Mouse (Mus musculus) yolk sac, embryonic 10.5 days (tissue): ENCODE data around the gene Inf2.

Source experiments
- DNase-seq: peaks from one replicate; pipeline ENCODE4 v3.0.0-alpha.2; 2017; ENCODE audit warnings: low spot score

Gene Inf2

GRCm38 (mm10) chr12:112588426-112589256, at the start of gene Inf2:
Inf2 (plus strand) TSS chr12:112588784.
- peak; percentile 91 for DNase-seq

DNA sequence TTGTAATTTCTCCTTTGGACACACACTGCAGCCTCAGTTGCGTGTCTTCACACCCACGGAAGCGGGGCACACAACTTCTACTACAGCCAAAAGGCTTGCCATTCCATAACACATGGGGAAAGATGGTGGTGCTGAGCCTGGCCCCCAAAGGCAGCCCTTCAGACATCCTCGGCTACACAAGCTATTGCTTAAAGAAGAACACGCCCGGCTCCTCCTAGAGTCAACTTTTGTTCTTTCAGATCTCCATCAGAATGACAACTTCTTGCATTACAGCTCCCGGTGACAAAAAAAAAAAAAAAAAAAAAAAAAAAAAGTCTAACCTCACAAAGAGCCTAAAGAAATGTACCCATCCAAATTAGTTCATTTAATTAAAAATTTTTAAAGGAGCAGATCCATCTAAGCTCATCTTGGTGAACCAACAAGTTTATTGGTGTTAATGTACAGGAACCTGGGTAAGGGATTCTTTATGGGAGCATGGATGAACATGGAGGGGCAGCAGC, 49.1 kb upstream of the Inf2 start:
- no peak for DNase-seq

DNA sequence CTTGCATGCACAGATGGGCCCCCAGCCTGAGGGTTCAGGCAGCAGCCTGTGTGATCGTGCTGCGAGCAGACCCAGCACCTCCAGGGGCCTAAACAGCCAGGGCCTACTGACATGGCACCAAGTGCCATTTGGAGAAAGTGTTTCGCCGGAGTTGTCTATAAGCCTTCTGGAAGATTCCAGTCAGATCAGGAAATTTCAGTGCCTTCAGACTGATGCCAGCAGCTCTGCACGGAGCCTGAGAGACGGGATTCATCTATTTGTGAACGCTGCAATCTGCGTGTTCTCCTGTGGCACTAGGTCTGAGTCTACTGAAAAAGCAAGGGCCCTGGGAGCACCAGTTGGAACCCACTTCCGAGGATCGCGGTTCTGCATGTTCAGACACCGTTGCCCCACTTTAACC, 48.3 kb upstream of the Inf2 start:
- no peak for DNase-seq

GRCm38 (mm10) chr12:112541483-112542091, 47.0 kb upstream of the Inf2 start:
- no peak for DNase-seq

DNA sequence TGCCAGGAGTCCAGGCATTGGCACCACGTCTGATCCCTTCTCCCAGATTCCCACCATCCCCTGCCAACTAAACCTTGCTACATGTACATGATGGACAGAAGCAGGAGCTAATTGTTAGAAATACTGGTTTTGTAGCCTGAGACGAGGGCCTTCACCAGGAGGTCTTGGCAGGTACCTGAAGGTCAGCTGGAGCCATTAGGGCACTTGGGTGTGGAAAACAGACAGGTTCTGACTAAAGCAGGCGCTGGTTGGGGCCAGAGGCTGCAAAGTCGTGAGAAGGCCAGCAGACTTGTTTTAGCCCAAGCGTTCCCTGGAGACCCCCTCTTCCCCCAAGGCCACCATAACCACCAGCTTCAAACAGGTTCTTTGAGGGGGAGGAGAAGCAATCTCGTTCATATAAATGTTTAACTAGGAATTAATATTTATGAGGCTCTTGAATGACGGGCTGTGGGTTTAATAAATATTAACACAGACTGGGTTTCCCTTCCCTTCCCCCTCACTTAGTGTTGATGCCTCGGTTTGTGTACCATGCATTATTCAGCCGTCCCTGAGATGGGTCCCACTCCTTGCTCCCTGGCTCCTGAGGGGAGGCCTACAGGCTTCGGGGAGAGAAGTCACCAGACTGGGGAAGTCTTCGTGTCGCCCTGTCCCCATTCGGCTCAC, 46.2 kb upstream of the Inf2 start:
- no peak for DNase-seq

- peak; percentile 80 for DNase-seq
Observed at GRCm38 (mm10) chr12:112542920-112543300, 45.7 kb upstream of the Inf2 start.

- no peak for DNase-seq
Observed at GRCm38 (mm10) chr12:112543941-112544340, 44.6 kb upstream of the Inf2 start.

- DNase-seq: peak; percentile 16
Observed at GRCm38 (mm10) chr12:112544946-112545701, 43.5 kb upstream of the Inf2 start.

- no peak for DNase-seq
Observed at GRCm38 (mm10) chr12:112546110-112546509, 42.5 kb upstream of the Inf2 start.

GRCm38 (mm10) chr12:112549287-112549686, 39.3 kb upstream of the Inf2 start:
- no peak for DNase-seq

DNA sequence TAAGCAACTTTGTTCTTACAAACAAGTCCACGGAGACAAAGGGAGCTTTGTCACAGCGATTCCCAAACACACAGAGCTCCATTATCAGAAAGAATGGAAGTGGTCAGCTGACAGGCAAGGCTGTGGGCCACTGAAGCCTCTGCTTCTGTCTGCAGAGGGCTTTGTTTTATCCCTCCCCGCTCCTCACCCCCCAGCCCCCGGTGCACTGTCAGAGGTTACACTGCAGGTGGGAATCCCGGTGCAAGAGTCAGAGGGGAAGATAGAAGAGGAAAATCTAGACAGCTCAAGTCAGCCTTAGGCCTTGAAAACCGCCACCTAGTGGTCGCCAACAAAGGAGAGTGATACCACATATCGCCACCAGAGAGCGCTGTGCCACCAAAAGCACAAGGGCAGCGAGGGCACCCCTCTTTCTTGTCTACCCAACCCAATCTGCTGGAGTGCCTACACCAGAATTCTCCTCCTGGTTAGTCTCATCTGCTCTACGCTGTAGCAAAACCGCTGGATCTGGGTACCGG, 36.7 kb upstream of the Inf2 start:
- DNase-seq: peak; percentile 74

GRCm38 (mm10) chr12:112552520-112552919, 36.1 kb upstream of the Inf2 start:
- no peak for DNase-seq

DNA sequence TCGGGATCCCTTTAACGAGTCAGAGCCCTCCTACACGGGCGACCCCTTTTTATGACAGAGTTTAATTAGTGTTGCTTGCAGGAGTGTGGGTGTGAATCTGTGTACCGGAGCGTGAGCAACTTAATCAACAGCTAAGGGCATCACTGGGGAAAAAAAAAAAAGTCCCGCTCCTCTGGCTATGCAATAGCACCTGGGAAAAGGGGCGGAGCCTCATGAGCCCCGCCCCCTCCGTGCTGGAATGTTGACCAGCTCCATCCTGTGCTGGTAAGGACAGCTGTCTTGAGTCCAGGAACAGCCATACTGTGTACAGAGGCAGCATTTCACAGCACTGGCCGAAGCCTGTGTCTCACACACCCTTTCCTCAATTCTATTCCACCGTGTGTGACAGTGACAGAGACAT, 33.7 kb upstream of the Inf2 start:
- DNase-seq: no peak

- no peak for DNase-seq
Observed at GRCm38 (mm10) chr12:112556531-112557060, 32.0 kb upstream of the Inf2 start.

- DNase-seq: no peak
Observed at GRCm38 (mm10) chr12:112557219-112557618, 31.4 kb upstream of the Inf2 start.

GRCm38 (mm10) chr12:112559231-112559630, 29.4 kb upstream of the Inf2 start:
- DNase-seq: no peak

DNA sequence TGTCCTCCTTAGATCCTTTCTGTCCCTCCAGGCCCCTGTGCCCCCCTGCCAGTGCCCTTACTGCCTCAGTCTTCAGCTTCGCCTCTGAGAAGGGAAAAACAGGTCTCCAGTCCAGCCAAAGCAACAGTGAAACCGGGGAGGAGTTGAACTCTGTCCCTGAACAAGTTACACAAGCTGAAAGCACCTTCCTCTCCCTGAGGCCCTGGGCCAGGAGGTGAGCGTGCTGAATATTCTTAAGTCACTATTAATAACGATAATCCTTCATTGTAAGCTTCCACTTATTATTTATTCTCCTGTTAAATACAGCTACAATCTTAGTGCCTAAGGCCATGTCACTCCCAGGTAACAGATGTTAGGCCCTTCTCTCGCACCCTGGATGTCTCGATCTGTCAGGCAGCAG, 28.9 kb upstream of the Inf2 start:
- no peak for DNase-seq

- DNase-seq: no peak
Observed at GRCm38 (mm10) chr12:112560176-112560797, 28.3 kb upstream of the Inf2 start.

DNA sequence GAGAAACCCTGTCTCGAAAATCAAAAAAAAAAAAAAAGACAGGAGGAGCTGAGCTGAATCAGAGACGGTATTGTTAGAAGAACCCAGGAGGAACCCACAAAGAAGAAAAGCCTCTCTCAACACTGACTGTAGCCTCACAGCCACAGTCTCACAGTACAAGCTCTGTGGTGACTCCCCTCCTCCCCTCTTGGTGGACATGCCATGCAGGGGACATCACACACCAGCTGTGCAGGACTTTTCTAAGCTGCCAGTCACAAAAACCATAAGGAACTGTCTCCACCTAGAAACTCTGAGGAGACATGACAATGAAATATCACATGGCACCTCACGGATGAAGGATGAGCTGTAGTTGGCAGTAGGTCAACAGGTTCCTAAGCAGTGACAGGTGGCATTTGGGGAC, 27.4 kb upstream of the Inf2 start:
- DNase-seq: no peak

DNA sequence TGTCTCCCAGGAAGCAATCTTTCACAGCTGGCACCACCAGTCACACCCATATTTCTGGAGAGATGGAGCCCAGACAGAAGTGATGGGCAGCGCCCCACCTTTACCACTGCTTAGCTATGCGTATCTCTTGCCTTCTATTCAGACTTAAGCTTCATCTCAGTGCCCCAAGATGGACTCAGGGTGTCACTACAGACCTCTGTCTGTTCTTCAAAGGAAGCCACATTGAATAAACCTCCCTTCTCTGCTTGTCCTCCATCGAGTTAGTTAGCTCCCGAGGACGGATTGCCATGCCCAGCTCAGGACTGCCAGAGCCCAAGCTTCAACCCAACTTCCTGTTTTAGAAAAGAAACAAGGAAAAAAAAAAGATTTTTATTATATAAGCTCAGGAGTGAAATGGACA, 26.1 kb upstream of the Inf2 start:
- DNase-seq: no peak

DNA sequence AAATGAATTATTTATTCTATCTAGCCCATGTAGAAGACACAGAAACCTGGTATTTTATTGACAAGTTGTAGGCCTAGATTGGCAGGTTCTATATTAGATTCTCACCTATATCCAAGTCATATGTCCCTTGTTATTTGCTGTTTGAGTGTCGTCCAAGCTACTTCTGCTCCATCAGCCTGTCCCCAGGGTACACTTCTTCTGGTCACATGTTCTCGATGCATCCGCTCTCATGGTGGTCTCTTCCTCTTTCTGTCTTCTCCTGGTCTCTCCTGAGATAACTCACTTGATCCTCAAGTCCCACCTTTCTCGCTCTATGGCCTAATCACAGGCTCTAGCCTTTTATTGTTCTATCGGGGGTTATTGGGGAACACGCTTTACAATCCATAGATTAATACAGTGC, 25.6 kb upstream of the Inf2 start:
- DNase-seq: no peak
